Mouse (Mus musculus) small intestine, adult 2 months (tissue): ENCODE results near the gene Stat6. TPM values are rescaled to one million over a fixed set of nuclear protein-coding genes. Genes with fewer than 3 reads are reported as not detected.
A peak's percentile ranks its signal among the peaks of the same experiment; 100 is the strongest.

ENCODE experiments used
- H3K27ac ChIP-seq: fragments of 200-500 bp; 2 replicates; pipeline ENCODE4 v1.5.1; 2012; ENCODE audit warnings: low read depth, low read length, control low read depth, inconsistent platforms; ENCODE audit not compliant: insufficient read depth
- H3K27me3 ChIP-seq: fragments of 200-500 bp; 2 replicates; pipeline ENCODE4 v1.6.1; 2012; ENCODE audit warnings: mild to moderate bottlenecking, moderate library complexity, low read length, inconsistent platforms; ENCODE audit not compliant: control insufficient read depth, insufficient read depth
- H3K36me3 ChIP-seq: fragments of 200-500 bp; 2 replicates; pipeline ENCODE4 v1.6.1; 2012; ENCODE audit warnings: mild to moderate bottlenecking, low read length, control low read depth, inconsistent platforms; ENCODE audit not compliant: control insufficient read depth, insufficient read depth
- H3K4me1 ChIP-seq: fragments of 200-500 bp; 2 replicates; pipeline ENCODE4 v1.6.1; 2012; ENCODE audit warnings: low read length, inconsistent platforms, mixed read lengths; ENCODE audit not compliant: control insufficient read depth, insufficient read depth, insufficient read length
- H3K4me3 ChIP-seq: fragments of 200-500 bp; 2 replicates; pipeline ENCODE4 v1.5.1; 2012; ENCODE audit warnings: low read depth, mild to moderate bottlenecking, control low read depth, inconsistent platforms, low read length, moderate library complexity
- CTCF ChIP-seq: fragments of 200-500 bp; IDR thresholded peaks from 2 replicates; pipeline ENCODE4 v1.5.1; 2012; ENCODE audit warnings: low read depth, mild to moderate bottlenecking, control low read depth, inconsistent platforms, low read length, moderate library complexity, mixed read lengths; ENCODE audit not compliant: insufficient replicate concordance, insufficient read length; ENCODE audit errors: extremely low read depth
- POLR2A ChIP-seq: fragments of 200-500 bp; IDR thresholded peaks from 2 replicates; pipeline ENCODE4 v1.6.1; 2012; ENCODE audit warnings: low read depth, mild to moderate bottlenecking, control low read depth, inconsistent platforms, low read length, moderate library complexity
- WGBS: fragments of 180-500 bp; shearing (Covaris S2); methylation state at CpG from one replicate; pipeline ENCODE4 v1.1.7; 2018; 5-methylcytosine and 5-hydroxymethylcytosine counted together
- polyA plus RNA-seq: library from polyadenylated mRNA; depleted of rRNA; stranded (reverse); fragments of >200 nt; gene quantifications from 2 replicates; pipeline ENCODE4 v1.2.3, GENCODE M21; 2012

The Stat6 gene
- polyA plus RNA-seq, 1 experiment = 101 TPM

- under 1% methylated on average over 35 of the region's 39 CpGs for WGBS
- TF ChIP-seq CTCF (no peak), POLR2A (peak; percentile 70)
- Histone ChIP-seq H3K36me3 (no peaks in the 10 kb centered on the region), H3K27me3 (no peaks in the 10 kb centered on the region), H3K4me3 (peak overlapping the region; percentile 65), H3K27ac (peak overlapping the region; percentile 96), H3K4me1 (peaks cover 16% of the 10 kb centered on the region; the same call in 1 of the 2 replicates)
Observed at GRCm38 (mm10) chr10:127621191-127622056, 21.4 kb upstream of the Stat6 start.

- H3K27ac ChIP-seq = peak overlapping the region; percentile 96
- H3K27me3 ChIP-seq = no peaks in the 10 kb centered on the region
- H3K4me1 ChIP-seq = peaks cover 13% of the 10 kb centered on the region; the same call in 1 of the 2 replicates
Observed at GRCm38 (mm10) chr10:127622057-127622392, 20.8 kb upstream of the Stat6 start.

GRCm38 (mm10) chr10:127622661-127623060 is 20.1 kb upstream of the Stat6 start:
- TF ChIP-seq CTCF (no peak), POLR2A (no peak)
- H3K27me3 ChIP-seq = no peaks in the 10 kb centered on the region
- peaks cover 9% of the 10 kb centered on the region; the same call in 1 of the 2 replicates for H3K4me1 ChIP-seq
- 75% methylated on average over 4 of the region's 4 CpGs for WGBS
- H3K36me3 ChIP-seq = no peaks in the 10 kb centered on the region
- peak overlapping the region; percentile 96; the same call in 1 of the 2 replicates for H3K27ac ChIP-seq
- H3K4me3 ChIP-seq = no peak overlapping the region

More at GRCm38 (mm10) chr10:127622057-127622392, 20.8 kb upstream of the Stat6 start:
- TF ChIP-seq POLR2A = no peak
- peak; percentile 70 for TF ChIP-seq CTCF
- H3K36me3 ChIP-seq = no peaks in the 10 kb centered on the region
- WGBS = under 1% methylated on average over 13 of the region's 13 CpGs
- peak overlapping the region; percentile 65 for H3K4me3 ChIP-seq

DNA sequence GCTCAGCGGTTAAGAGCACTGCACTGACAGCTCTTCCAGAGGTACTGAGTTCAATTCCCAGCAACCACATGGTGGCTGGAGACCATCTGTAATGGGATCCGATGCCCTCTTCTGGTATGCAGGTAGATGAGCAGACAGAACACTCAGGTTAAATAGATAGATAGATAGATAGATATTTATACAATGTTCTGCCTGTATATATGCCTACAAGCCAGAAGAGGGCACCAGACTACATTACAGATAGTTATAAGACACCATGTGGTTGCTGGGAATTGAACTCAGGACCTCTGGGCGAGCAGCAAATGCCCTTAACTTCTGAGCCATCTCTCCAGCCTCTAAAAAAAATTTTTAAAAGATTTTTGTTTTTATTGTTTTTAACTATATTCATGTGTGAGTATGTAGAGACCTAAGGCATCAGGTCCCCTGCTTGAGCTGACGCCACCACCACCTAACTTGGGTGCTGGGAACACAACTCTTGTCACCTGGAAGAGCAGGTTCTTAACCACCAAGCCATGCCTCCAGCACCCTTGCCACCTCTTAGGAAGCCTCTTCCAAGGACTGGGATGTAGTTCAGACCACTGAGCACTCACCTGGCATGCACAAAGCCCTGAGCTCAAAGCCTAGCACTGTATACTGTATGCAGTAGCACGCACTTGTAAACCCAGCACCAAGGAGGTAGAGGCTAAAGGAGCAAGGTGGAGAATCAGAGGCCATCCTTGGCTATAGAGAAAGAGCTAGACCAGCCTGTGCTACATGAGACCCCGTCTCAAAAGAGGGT is 19.2 kb upstream of the Stat6 start:
- Histone ChIP-seq H3K27me3 (no peaks in the 10 kb centered on the region), H3K4me3 (no peak overlapping the region), H3K4me1 (peaks cover 5% of the 10 kb centered on the region; the same call in 1 of the 2 replicates), H3K36me3 (no peaks in the 10 kb centered on the region), H3K27ac (no peak overlapping the region)
- TF ChIP-seq POLR2A (no peak), CTCF (no peak)
- WGBS = 95% methylated on average over 6 of the region's 6 CpGs

- H3K4me3 ChIP-seq = no peak overlapping the region
- H3K4me1 ChIP-seq = no peaks in the 10 kb centered on the region; the same call in 1 of the 2 replicates
- no peaks in the 10 kb centered on the region for H3K27me3 ChIP-seq
- TF ChIP-seq POLR2A (no peak), CTCF (peak; percentile 60; the same call in 1 of the 2 replicates)
- whole genome bisulfite sequencing = 87% methylated on average over 3 of the region's 3 CpGs
- no peaks in the 10 kb centered on the region for H3K36me3 ChIP-seq
- no peak overlapping the region for H3K27ac ChIP-seq
Observed at GRCm38 (mm10) chr10:127626433-127626832, 16.4 kb upstream of the Stat6 start.

DNA sequence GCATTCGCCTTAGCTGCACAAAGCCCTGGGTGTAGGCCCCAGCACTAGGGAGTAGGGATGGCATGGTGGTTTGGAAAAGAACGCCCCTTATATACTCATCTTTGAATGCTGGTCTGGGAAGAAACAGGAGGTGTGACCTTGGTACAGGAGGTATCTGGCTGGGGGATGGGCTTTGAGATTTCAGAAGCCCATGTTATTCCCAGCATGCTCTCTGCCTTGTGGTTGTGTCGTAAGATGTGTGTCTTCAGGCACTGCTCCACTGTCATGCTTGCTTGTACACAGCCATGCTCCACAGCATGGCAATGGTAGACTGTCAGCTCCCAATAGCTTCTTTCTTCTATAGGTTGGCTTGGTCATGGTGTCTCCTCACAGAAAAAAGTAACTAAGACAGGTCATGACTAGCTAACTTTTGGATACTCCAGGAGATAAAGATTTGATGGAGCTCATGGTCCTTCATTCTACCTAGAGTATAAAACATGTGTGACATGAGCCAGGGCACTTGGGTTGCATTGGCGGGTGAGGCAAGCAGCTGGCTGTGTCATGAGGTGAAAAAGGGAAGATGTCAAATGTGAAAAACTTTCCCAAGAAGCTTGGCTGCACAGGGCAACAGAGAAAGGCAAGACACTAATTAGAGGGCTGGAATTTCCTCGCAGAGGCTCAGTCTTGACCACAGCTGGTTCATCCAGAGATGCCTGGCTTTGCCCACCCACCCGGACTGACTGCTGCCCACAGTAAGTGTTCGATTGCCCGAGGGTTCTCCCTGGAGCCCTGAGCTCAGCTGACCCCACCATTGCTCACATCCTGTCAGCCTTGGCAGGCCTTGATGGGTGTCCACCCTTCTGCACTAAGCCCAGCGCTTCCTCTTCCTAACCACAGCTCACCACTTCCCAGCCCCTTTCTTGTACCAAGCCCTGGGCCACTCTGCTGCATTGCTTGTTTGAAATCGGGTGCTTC is 11.2 kb upstream of the Stat6 start:
- no peaks in the 10 kb centered on the region for H3K27me3 ChIP-seq
- H3K4me3 ChIP-seq = no peak overlapping the region
- H3K27ac ChIP-seq = no peak overlapping the region
- peaks cover 17% of the 10 kb centered on the region for H3K4me1 ChIP-seq
- TF ChIP-seq CTCF (no peak), POLR2A (no peak)
- H3K36me3 ChIP-seq = no peaks in the 10 kb centered on the region
- 76% methylated on average over 10 of the region's 10 CpGs for WGBS
